Mouse (Mus musculus): ENCODE data around the gene Slc36a3. TPM values are rescaled to one million over a fixed set of nuclear protein-coding genes. Genes with fewer than 3 reads are reported as not detected.

Slc36a3 gene
- polyA plus RNA-seq, 1 experiment, result not detected

DNA sequence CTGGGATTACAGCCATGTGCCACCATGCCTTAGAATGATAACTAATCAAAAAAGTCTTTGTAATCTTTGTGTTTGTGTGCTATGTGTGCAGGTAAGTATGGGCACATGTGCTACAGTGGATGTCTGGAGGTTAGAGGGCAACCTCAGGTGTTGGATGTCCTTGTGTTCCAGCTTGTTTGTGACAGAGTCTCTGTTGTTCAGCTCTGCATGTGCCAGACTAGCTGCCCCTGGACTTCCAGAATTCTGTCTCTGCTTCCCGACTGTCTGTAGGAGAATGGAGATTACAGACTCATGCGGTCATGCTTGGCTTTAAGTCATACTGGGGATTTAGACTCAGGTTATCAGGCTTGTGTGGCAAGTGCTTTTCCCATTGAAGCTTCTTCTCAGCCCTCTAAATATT is 37.2 kb downstream of the Slc36a3 start:
- H3K27ac ChIP-seq (ENCODE audit: insufficient read depth, low read depth, low read length), result peak overlapping the region; percentile 78
- peaks cover 24% of the 10 kb centered on the region for H3K4me1 ChIP-seq (ENCODE audit: control insufficient read depth, insufficient read depth, low read length)
- H3K4me3 ChIP-seq (ENCODE audit: insufficient read depth, low read length), result no peak overlapping the region
- TF ChIP-seq POLR2A (IDR thresholded peaks at IDR 0.05; ENCODE audit: borderline replicate concordance, low read depth, low read length) (no peak), CTCF (IDR thresholded peaks at IDR 0.05; ENCODE audit: low read depth, low read length) (no peak)

DNA sequence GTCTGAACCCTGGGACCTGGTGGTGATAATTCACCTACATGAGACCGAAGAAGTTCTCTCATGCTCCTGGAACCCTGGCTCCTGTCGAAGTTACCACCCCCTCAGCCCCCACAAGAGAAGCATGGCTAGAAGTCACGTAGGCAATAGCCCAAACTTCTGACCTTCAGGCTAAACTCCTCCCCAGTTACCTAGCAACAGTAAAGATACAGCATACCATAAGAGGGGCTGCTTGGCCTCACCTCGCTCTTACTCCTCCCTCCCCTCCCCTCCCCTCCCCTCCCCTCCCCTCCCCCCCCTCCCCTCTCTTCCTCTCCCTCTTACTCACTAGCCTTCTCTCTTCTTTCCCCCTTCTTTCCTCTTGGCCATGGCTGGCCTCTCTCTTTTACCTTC is 37.7 kb downstream of the Slc36a3 start:
- Histone ChIP-seq H3K27ac (ENCODE audit: insufficient read depth, low read depth, low read length) (peak overlapping the region; percentile 78), H3K4me3 (ENCODE audit: insufficient read depth, low read length) (peak overlapping the region; percentile 15)

DNA sequence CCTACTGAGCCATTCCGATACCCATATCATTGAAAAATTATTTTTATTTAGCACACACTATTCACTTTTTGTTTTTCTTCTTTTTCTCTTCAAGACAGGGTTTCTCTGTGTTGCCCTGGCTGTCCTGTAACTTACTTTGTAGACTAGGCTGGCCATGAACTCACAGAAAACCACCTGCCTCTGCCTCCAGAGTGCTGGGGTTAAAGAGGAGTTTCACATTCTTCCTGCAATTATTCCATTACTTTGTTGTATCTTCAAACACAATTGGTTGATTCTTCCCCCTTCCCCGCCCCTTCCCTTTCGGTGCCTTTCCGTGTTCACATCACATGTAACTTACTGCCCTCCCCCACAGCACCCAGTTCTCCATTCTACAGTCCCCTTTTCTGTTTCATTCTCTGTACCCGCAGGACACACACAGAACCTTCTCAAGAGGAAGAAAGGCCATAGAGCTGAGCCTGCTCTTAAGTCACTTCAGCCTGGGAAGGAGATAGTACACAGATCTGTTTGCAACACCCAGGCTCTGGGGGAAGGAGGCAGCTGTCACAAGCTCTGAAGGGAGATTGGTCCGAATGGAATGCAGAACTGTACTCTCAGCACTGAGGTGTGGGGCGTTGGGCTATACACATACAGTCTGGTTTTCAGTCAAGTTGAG is 38.2 kb downstream of the Slc36a3 start:
- Histone ChIP-seq H3K27ac (ENCODE audit: insufficient read depth, low read depth, low read length) (peak overlapping the region; percentile 78), H3K4me1 (ENCODE audit: control insufficient read depth, insufficient read depth, low read length) (peaks cover 24% of the 10 kb centered on the region), H3K4me3 (ENCODE audit: insufficient read depth, low read length) (peak overlapping the region; percentile 15)
- no peak for TF ChIP-seq POLR2A (IDR thresholded peaks at IDR 0.05; ENCODE audit: borderline replicate concordance, low read depth, low read length)
- TF ChIP-seq CTCF (IDR thresholded peaks at IDR 0.05; ENCODE audit: low read depth, low read length), result no peak

More for the DNA sequence above, 37.7 kb downstream of the Slc36a3 start:
- H3K4me1 ChIP-seq (ENCODE audit: control insufficient read depth, insufficient read depth, low read length), result peaks cover 24% of the 10 kb centered on the region

DNA sequence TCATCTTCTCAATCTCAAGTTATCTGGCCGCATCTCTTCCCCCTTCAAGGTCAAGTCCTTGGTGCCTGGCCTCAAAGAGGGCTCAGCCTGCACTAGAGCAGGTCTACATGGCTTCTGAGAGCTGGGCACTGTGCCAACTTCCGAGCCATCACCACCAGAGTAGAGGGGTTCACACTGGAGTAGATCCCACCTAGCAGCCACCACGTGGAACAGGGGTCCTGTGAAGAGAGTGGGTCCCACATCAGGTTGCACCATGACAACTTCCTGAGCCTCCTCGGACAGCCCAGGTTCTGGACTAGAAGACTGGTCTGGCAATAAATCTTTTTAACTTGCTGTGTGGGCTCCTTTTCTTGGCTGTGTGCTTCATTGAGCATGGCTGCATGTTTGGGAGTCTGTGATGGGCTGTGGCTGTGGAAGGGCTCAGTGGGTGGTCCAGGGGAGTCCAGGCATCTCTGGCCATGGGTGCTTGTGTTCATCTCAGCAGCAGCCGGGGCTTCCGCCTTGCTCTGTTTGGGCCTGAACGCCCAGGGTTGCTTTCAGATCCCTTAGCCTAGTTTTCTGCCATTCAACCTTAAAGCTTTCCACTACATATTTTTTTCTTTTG is 40.8 kb downstream of the Slc36a3 start:
- TF ChIP-seq POLR2A (IDR thresholded peaks at IDR 0.05; ENCODE audit: borderline replicate concordance, low read depth, low read length) (no peak), CTCF (IDR thresholded peaks at IDR 0.05; ENCODE audit: low read depth, low read length) (no peak)
- H3K27ac ChIP-seq (ENCODE audit: insufficient read depth, low read depth, low read length), result no peak overlapping the region
- H3K4me1 ChIP-seq (ENCODE audit: control insufficient read depth, insufficient read depth, low read length), result peaks cover 37% of the 10 kb centered on the region
- no peak overlapping the region for H3K4me3 ChIP-seq (ENCODE audit: insufficient read depth, low read length)

DNA sequence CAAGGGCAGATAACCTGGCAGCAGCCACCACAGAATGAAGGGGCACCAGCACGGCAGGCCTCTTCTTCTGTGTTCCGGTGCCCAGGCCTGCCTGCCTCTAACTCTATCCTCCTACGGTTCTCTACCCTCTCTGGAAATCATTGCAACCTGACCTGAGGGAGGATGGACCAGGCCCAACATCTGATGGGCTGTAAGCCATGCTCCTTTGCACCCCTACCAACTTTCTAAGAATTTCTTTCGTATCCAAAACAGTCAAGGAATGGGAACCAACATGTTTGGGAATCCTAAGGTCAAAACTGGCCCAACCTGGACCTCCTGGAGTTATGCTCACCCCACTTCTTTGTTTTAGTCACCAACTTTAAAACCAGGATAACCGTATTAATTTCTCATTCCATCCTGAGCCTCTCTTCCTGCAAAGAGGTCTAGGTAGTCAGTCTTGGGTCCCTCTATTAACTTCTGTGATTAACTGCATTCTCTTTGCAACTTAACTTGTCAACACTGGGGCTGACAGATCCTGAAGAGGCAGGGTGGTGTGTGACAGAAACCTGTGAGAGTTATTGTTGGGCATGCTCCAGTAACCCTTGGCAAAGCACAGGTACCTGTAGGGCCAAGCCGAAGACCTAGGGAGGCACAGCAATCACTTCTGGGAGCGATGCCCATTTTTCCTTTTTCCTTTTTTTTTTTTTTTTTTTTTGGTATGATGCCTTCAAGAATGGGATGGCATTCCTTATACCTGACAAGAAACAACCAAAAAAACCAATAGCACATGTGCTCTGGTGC is 41.8 kb downstream of the Slc36a3 start:
- TF ChIP-seq CTCF (IDR thresholded peaks at IDR 0.05; ENCODE audit: low read depth, low read length), result no peak
- TF ChIP-seq POLR2A (IDR thresholded peaks at IDR 0.05; ENCODE audit: borderline replicate concordance, low read depth, low read length), result no peak
- Histone ChIP-seq H3K27ac (ENCODE audit: insufficient read depth, low read depth, low read length) (no peak overlapping the region), H3K4me3 (ENCODE audit: insufficient read depth, low read length) (no peak overlapping the region), H3K4me1 (ENCODE audit: control insufficient read depth, insufficient read depth, low read length) (peaks cover 35% of the 10 kb centered on the region)

DNA sequence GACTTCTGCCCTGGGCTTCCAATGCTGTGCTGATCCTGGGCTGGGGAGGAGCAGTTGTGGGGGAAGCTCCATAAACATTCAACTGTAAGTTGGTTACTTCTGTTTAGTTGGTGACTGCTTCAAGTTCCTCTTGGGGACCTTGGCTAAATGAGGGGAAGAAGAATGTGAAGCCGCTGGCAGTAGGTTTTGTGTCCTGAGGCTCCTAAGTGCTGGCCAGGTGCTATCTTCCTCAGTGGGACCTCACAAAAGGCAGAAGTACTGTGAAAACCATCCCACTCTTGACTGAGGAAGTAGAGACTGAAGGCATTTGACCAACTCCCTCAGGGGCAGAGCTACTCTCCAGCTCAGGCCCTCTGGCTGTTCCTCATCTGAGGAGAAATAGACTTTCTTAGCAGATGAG is 44.9 kb downstream of the Slc36a3 start:
- Histone ChIP-seq H3K4me1 (ENCODE audit: control insufficient read depth, insufficient read depth, low read length) (peaks cover 26% of the 10 kb centered on the region), H3K4me3 (ENCODE audit: insufficient read depth, low read length) (no peak overlapping the region), H3K27ac (ENCODE audit: insufficient read depth, low read depth, low read length) (peak overlapping the region; percentile 36)
- no peak for TF ChIP-seq CTCF (IDR thresholded peaks at IDR 0.05; ENCODE audit: low read depth, low read length)
- no peak for TF ChIP-seq POLR2A (IDR thresholded peaks at IDR 0.05; ENCODE audit: borderline replicate concordance, low read depth, low read length)

DNA sequence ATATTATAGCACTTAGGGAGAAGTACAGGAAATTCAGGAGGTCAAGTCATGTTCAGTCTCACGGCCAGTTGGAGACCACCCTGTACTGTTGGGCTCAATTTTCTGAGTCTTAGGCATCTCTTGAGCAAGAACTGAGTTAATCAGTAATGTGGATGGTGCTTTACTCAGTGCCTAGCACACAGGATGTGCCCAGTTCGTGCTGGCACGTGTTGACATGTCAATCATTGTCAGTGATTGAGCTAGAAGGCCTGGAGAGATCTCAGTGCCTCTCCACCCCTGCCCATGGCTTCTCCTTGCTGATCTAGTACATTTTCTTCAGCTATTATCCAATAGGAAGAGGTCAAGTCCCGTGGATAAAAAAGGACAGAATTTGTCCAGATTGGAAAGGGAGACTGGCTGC is 46.1 kb downstream of the Slc36a3 start:
- H3K27ac ChIP-seq (ENCODE audit: insufficient read depth, low read depth, low read length), result no peak overlapping the region
- H3K4me3 ChIP-seq (ENCODE audit: insufficient read depth, low read length), result no peak overlapping the region
- no peak for TF ChIP-seq POLR2A (IDR thresholded peaks at IDR 0.05; ENCODE audit: borderline replicate concordance, low read depth, low read length)
- TF ChIP-seq CTCF (IDR thresholded peaks at IDR 0.05; ENCODE audit: low read depth, low read length), result no peak
- H3K4me1 ChIP-seq (ENCODE audit: control insufficient read depth, insufficient read depth, low read length), result peaks cover 29% of the 10 kb centered on the region

DNA sequence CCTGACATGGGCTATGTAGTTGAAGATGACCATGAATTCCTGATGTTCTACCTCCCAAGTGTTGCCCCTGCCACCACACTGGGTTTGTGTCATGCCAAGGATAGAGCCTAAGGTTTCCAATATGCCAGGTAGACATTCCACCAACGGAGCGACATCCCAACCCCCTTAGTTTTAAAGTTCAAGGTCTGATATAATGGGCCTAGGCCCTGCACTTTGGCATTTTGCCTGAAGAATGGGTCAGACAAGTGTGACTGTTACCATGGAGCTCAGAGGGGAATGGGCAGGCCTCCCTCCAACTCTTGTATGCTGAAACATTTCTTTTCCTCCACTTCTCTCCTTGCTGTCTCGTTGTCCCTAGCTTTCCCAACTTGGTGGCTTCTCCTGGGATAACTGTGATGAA is 48.3 kb downstream of the Slc36a3 start:
- TF ChIP-seq CTCF (IDR thresholded peaks at IDR 0.05; ENCODE audit: low read depth, low read length) (no peak), POLR2A (IDR thresholded peaks at IDR 0.05; ENCODE audit: borderline replicate concordance, low read depth, low read length) (no peak)
- H3K4me3 ChIP-seq (ENCODE audit: insufficient read depth, low read length), result no peak overlapping the region
- H3K4me1 ChIP-seq (ENCODE audit: control insufficient read depth, insufficient read depth, low read length), result peaks cover 45% of the 10 kb centered on the region
- H3K27ac ChIP-seq (ENCODE audit: insufficient read depth, low read depth, low read length), result no peak overlapping the region

DNA sequence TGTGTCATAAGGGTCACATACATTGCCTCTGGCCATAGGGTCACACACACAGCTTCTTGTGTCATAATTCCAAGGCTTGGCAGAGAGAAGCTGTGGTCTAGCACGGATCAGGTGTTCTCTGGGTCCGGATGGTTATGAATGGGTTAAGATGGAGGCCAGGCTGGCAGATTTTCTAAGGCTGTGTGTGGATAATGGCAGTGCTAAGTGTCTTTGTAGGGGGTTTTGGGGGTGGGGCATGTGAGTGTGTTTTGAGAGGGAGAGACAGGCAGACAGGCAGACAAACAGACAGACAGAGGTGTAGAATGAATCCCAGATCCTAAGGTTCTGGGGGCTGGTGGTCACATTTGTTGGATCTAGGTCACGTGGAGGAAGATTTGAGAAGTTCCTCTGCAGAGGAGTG is 49.5 kb downstream of the Slc36a3 start:
- H3K4me1 ChIP-seq (ENCODE audit: control insufficient read depth, insufficient read depth, low read length), result peaks cover 42% of the 10 kb centered on the region
- no peak overlapping the region for H3K4me3 ChIP-seq (ENCODE audit: insufficient read depth, low read length)
- no peak overlapping the region for H3K27ac ChIP-seq (ENCODE audit: insufficient read depth, low read depth, low read length)
- TF ChIP-seq POLR2A (IDR thresholded peaks at IDR 0.05; ENCODE audit: borderline replicate concordance, low read depth, low read length), result no peak
- no peak for TF ChIP-seq CTCF (IDR thresholded peaks at IDR 0.05; ENCODE audit: low read depth, low read length)

DNA sequence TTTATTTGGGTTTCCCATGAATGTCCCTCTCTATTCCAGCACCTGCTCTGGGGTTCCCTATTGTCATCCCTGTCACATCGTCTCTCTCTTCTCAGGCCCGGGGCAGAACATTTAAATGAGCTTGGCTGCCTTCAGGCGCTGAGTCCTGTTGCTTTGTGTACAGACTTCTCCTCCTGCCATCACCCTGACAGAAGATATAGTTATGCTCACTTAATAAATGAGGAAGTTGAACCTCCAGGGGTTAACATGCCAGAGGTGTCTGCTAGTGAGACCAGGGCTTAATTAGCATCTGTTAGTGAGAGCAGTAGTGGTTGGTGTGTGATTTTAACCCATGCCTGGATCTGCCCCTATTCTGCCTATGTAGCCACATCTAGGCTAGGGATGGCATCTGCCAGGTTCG is 51.6 kb downstream of the Slc36a3 start:
- peaks cover 36% of the 10 kb centered on the region for H3K4me1 ChIP-seq (ENCODE audit: control insufficient read depth, insufficient read depth, low read length)
- TF ChIP-seq POLR2A (IDR thresholded peaks at IDR 0.05; ENCODE audit: borderline replicate concordance, low read depth, low read length) (no peak), CTCF (IDR thresholded peaks at IDR 0.05; ENCODE audit: low read depth, low read length) (no peak)
- H3K4me3 ChIP-seq (ENCODE audit: insufficient read depth, low read length), result no peak overlapping the region
- H3K27ac ChIP-seq (ENCODE audit: insufficient read depth, low read depth, low read length), result no peak overlapping the region

All from bone marrow macrophage, adult 2 months (primary cell).